In genomic region chr2:167596262-167596661, GRCm38 (mm10) we compare ENCODE assay signal across 8 mouse cellular contexts. TPM values are rescaled to one million over a fixed set of nuclear protein-coding genes. Genes with fewer than 3 reads are reported as not detected.
DNase-seq lines count a peak whose midpoint lies in the region; ATAC-seq and TF ChIP-seq lines count a peak whose summit lies in the region.

No protein-coding gene starts in this region.

- TF ChIP-seq CTCF in ES-Bruce4 (IDR thresholded peaks at IDR 0.05; ENCODE audit: low read depth, low read length): no peak
- TF ChIP-seq CTCF in intestine, postnatal 0 days (IDR thresholded peaks at IDR 0.05; ENCODE audit: low read depth): no peak

- 55% methylated on average over 4 of the region's 4 CpGs for WGBS in forebrain, embryonic 12.5 days
- WGBS in forebrain, embryonic 11.5 days: 36% methylated on average over 3 of the region's 4 CpGs
- 38% methylated on average over 4 of the region's 4 CpGs for WGBS in kidney, embryonic 16.5 days
- WGBS in intestine, postnatal 0 days: 37% methylated on average over 4 of the region's 4 CpGs

- H3K27me3 ChIP-seq in forebrain, embryonic 12.5 days: peaks cover 24% of the 10 kb centered on the region
- no peaks in the 10 kb centered on the region for H3K27me3 ChIP-seq in forebrain, embryonic 11.5 days (ENCODE audit: control insufficient read depth, insufficient read depth, low read length)
- no peaks in the 10 kb centered on the region for H3K27me3 ChIP-seq in kidney, embryonic 16.5 days (ENCODE audit: insufficient read depth, low read length)
- H3K27me3 ChIP-seq in ES-Bruce4 (ENCODE audit: control insufficient read depth, insufficient read depth, low read length, poor library complexity, severe bottlenecking): no peaks in the 10 kb centered on the region
- peaks cover 3% of the 10 kb centered on the region; the same call in 1 of the 2 replicates for H3K27me3 ChIP-seq in intestine, postnatal 0 days (replicated peaks; ENCODE audit: control insufficient read depth, insufficient read depth, low read length)

- DNase-seq in forebrain, embryonic 11.5 days (ENCODE audit: low spot score): no peak
- DNase-seq in kidney, adult 8-10 months: no peak
- no peak for DNase-seq in adipocyte (ENCODE audit: low spot score)
- DNase-seq in thymus, postnatal 4 days: no peak

- no peak overlapping the region for H3K4me3 ChIP-seq in forebrain, embryonic 12.5 days (replicated peaks)
- no peak overlapping the region for H3K4me3 ChIP-seq in forebrain, embryonic 11.5 days (ENCODE audit: low read depth, low read length)
- no peak overlapping the region for H3K4me3 ChIP-seq in kidney, embryonic 16.5 days (ENCODE audit: low read length)
- no peak overlapping the region for H3K4me3 ChIP-seq in ES-Bruce4 (ENCODE audit: low read depth, low read length)
- H3K4me3 ChIP-seq in intestine, postnatal 0 days (ENCODE audit: low read depth, low read length): no peak overlapping the region

- TF ChIP-seq POLR2A in ES-Bruce4 (IDR thresholded peaks at IDR 0.05; ENCODE audit: insufficient read depth, low read length): no peak

- TF ChIP-seq EP300 in ES-Bruce4 (IDR thresholded peaks at IDR 0.05; ENCODE audit: insufficient read depth, low read depth, low read length): no peak

- peak overlapping the region; percentile 61; the same call in 1 of the 2 replicates for H3K27ac ChIP-seq in forebrain, embryonic 12.5 days
- no peak overlapping the region for H3K27ac ChIP-seq in forebrain, embryonic 11.5 days (ENCODE audit: low read depth, low read length)
- peak overlapping the region; percentile 93 for H3K27ac ChIP-seq in kidney, embryonic 16.5 days (ENCODE audit: low read length)
- no peak overlapping the region for H3K27ac ChIP-seq in ES-Bruce4 (ENCODE audit: insufficient read depth, low read length)
- H3K27ac ChIP-seq in intestine, postnatal 0 days (ENCODE audit: low read depth, low read length): 0 out of 2 replicates have a peak overlapping the region, but pooled peaks have one; percentile 41

- peaks cover 31% of the 10 kb centered on the region for H3K4me1 ChIP-seq in forebrain, embryonic 12.5 days
- H3K4me1 ChIP-seq in forebrain, embryonic 11.5 days (replicated peaks; ENCODE audit: control insufficient read depth, insufficient read depth, low read length): peaks cover 8% of the 10 kb centered on the region; the same call in 1 of the 2 replicates
- H3K4me1 ChIP-seq in kidney, embryonic 16.5 days (ENCODE audit: insufficient read depth, low read length): peaks cover 67% of the 10 kb centered on the region
- H3K4me1 ChIP-seq in ES-Bruce4 (ENCODE audit: control insufficient read depth, insufficient read depth, low read length): no peaks in the 10 kb centered on the region
- H3K4me1 ChIP-seq in intestine, postnatal 0 days (replicated peaks; ENCODE audit: control insufficient read depth, insufficient read depth, low read length): no peaks in the 10 kb centered on the region

- H3K36me3 ChIP-seq in forebrain, embryonic 12.5 days (replicated peaks): no peaks in the 10 kb centered on the region
- no peaks in the 10 kb centered on the region for H3K36me3 ChIP-seq in forebrain, embryonic 11.5 days (ENCODE audit: control insufficient read depth, insufficient read depth, low read length)
- H3K36me3 ChIP-seq in kidney, embryonic 16.5 days (ENCODE audit: insufficient read depth, low read length): no peaks in the 10 kb centered on the region
- no peaks in the 10 kb centered on the region for H3K36me3 ChIP-seq in ES-Bruce4 (ENCODE audit: control insufficient read depth, insufficient read depth, low read length, poor library complexity, severe bottlenecking)
- H3K36me3 ChIP-seq in intestine, postnatal 0 days (ENCODE audit: control insufficient read depth, insufficient read depth): no peaks in the 10 kb centered on the region

- no peak for ATAC-seq in forebrain, embryonic 12.5 days (ENCODE audit: low FRiP score)
- ATAC-seq in forebrain, embryonic 11.5 days (replicated peaks; ENCODE audit: low FRiP score): no peak
- no peak for ATAC-seq in kidney, embryonic 16.5 days (ENCODE audit: low FRiP score, low TSS enrichment)
- no peak for ATAC-seq in intestine, postnatal 0 days

- H3K9ac ChIP-seq in forebrain, embryonic 12.5 days: no peak overlapping the region
- H3K9ac ChIP-seq in forebrain, embryonic 11.5 days (ENCODE audit: low read length): no peak overlapping the region
- peak overlapping the region; percentile 52; the same call in 1 of the 2 replicates for H3K9ac ChIP-seq in kidney, embryonic 16.5 days (replicated peaks; ENCODE audit: low read length)
- H3K9ac ChIP-seq in ES-Bruce4 (ENCODE audit: low read depth, poor library complexity, severe bottlenecking): peak overlapping the region; percentile 47; the same call in 1 of the 2 replicates
- no peak overlapping the region for H3K9ac ChIP-seq in intestine, postnatal 0 days (ENCODE audit: low read depth, low read length)

- H3K9me3 ChIP-seq in forebrain, embryonic 12.5 days: no peaks in the 10 kb centered on the region
- H3K9me3 ChIP-seq in forebrain, embryonic 11.5 days (ENCODE audit: control insufficient read depth, low read length): no peaks in the 10 kb centered on the region
- H3K9me3 ChIP-seq in kidney, embryonic 16.5 days (ENCODE audit: low read length): no peaks in the 10 kb centered on the region
- no peaks in the 10 kb centered on the region for H3K9me3 ChIP-seq in ES-Bruce4 (replicated peaks; ENCODE audit: control insufficient read depth, insufficient read depth, low read length, poor library complexity, severe bottlenecking)
- H3K9me3 ChIP-seq in intestine, postnatal 0 days (ENCODE audit: control insufficient read depth): no peaks in the 10 kb centered on the region

- H3K4me2 ChIP-seq in forebrain, embryonic 12.5 days: no peak overlapping the region
- no peak overlapping the region for H3K4me2 ChIP-seq in forebrain, embryonic 11.5 days (ENCODE audit: low read depth, low read length, severe bottlenecking)
- no peak overlapping the region for H3K4me2 ChIP-seq in kidney, embryonic 16.5 days (replicated peaks; ENCODE audit: low read depth, low read length)
- no peak overlapping the region for H3K4me2 ChIP-seq in intestine, postnatal 0 days (replicated peaks; ENCODE audit: low read depth)

RNA-seq across cellular contexts. Expression of gene Ube2v1, which starts 35.6 kb away (rescaled TPM):
- 303 and 311 TPM in 2 replicates for polyA plus RNA-seq in forebrain, embryonic 12.5 days (2016; fragmentation: Nextera tagmentation; extraction: Ambion mirVana)
- 333 and 334 TPM in 2 replicates for polyA plus RNA-seq in forebrain, embryonic 11.5 days (2014; fragmentation: Nextera tagmentation; extraction: Ambion mirVana)
- 319 and 338 TPM in 2 replicates for polyA plus RNA-seq in kidney, embryonic 16.5 days (2015; fragmentation: Nextera tagmentation; extraction: Ambion mirVana)
- 189 and 193 TPM in 2 replicates for polyA plus RNA-seq in ES-Bruce4 (2011; ENCODE audit: insufficient read depth, insufficient read length, low read depth, missing spikeins)
- 173 and 174 TPM in 2 replicates for polyA plus RNA-seq in intestine, postnatal 0 days (2015; fragmentation: Nextera tagmentation; extraction: Ambion mirVana)

RNA-seq across cellular contexts. Expression of gene Snai1, which starts 58.3 kb away (rescaled TPM):
- 11.8 and 14.6 TPM in 2 replicates for polyA plus RNA-seq in forebrain, embryonic 12.5 days (2016; fragmentation: Nextera tagmentation; extraction: Ambion mirVana)
- polyA plus RNA-seq in forebrain, embryonic 11.5 days (2014; fragmentation: Nextera tagmentation; extraction: Ambion mirVana): 25.1 and 27.8 TPM in 2 replicates
- polyA plus RNA-seq in kidney, embryonic 16.5 days (2015; fragmentation: Nextera tagmentation; extraction: Ambion mirVana): 40.8 and 49.3 TPM in 2 replicates
- 5.9 and 6.7 TPM in 2 replicates for polyA plus RNA-seq in ES-Bruce4 (2011; ENCODE audit: insufficient read depth, insufficient read length, low read depth, missing spikeins)
- 5.4 and 8.0 TPM in 2 replicates for polyA plus RNA-seq in intestine, postnatal 0 days (2015; fragmentation: Nextera tagmentation; extraction: Ambion mirVana)

Comparison
In these comparisons a context has a peak if more than half of its experiments do, and no peak if none do; other contexts are left out.
1. H3K27ac ChIP-seq: peak in forebrain, embryonic 12.5 days (single experiment), kidney, embryonic 16.5 days (single experiment) and intestine, postnatal 0 days (single experiment); none in forebrain, embryonic 11.5 days (single experiment) and ES-Bruce4 (single experiment).
2. H3K9ac ChIP-seq: peak in kidney, embryonic 16.5 days (single experiment) and ES-Bruce4 (single experiment); none in forebrain, embryonic 12.5 days (single experiment), forebrain, embryonic 11.5 days (single experiment) and intestine, postnatal 0 days (single experiment).